Mouse (Mus musculus) heart, adult 11 months (tissue): ENCODE results near the gene Fgf22.

ENCODE experiments used
- DNase-seq: peaks from one replicate; pipeline ENCODE4 v3.0.0; 2022

Gene Fgf22

GRCm38 (mm10) chr10:79754856-79755516, at the start of gene Fgf22:
Fgf22 (plus strand) TSS chr10:79755076.
- DNase-seq = peak; percentile 96

DNA sequence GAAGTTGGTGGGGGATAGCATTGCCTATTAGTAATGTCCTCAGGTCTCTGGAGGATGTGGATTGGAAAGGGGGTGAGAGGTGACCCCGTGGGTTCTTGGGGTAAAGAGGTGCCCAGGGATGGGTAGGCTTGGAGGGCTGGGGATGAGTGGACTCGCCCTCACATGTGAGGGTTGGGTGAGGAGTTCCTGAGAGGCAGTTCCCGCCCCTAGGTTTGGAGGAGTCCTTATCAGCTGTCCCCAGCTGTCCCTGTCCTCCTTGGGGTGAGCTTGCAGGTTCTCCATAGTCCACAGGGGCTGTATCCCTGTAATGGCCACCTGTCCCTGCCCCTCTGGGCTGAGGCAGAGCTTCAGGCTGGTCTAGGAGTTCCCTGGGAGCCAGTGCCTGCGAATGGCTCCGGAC, 48.9 kb upstream of the Fgf22 start:
- DNase-seq = no peak

DNA sequence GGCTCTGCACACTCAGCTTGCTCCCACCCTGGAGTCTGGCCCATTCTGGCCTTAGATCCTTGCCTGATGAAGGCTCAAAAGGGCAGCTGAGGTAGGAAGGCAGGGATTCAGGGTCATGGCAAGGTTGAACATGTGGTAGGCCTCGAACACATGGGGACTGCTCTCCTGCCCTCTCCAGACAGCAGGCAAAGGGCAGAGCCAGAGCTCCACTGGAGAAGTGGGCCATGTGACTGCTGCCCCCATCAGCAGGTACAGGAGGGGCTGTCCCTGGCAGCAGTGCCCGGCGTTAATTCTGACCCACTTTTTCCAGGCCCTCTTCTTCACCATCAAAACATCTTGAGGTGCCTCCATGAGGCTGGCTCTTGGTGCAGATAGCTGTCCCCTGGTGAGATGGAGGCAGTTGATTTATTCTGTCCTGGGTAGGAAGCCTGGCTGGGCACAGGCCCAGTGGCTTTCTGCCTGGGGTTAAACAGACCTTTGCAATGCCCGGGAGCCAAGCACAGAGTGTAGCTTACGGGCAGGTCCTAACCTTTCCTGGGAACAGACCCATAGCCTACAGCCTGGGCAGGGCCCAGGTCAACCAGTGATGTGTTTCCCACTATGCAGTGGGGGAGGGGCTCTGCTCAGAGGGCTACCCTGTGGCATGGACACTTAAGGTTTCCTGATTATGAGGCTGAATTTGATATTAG, 48.3 kb upstream of the Fgf22 start:
- DNase-seq = no peak

DNA sequence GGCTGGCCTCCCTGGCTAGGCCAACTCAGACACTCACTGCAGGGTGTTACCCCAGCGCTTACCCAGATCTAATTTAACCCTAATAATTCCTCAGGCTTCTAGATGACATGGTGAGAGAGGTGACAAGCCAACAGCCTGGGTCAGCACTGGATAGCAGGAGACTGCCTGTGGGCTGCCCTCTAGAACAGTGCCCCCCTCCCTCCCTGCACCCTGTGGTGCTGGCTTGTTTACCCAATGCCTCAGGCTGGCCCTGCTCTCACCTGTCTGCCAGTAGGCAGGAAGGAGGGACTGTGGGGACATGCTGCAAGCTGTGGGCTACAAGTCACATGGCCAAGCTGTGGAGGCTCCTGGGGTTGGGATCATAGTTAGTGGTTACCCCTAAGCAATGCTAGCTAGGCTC, 47.7 kb upstream of the Fgf22 start:
- no peak for DNase-seq

DNA sequence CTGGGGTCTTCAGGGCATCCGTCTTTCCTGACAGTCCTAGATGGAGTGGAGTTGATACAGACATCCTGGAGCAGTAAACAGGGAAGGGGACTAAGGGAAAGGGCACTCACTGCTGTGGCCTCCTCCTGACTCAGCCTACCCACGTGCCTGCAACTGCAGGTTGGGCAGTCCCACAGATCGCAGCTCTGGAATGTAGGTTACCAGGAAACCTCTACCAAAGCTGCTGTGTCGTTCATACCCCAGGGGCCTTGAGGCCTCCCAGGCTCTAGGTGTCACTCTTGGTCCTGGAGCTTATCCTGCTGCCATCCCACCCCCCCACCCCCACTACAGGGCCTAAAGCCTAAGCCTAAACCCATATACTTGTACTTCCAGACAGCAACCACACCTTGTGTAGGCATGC, 47.1 kb upstream of the Fgf22 start:
- DNase-seq = no peak

GRCm38 (mm10) chr10:79708668-79709067, 46.2 kb upstream of the Fgf22 start:
- peak; percentile 94 for DNase-seq

GRCm38 (mm10) chr10:79709307-79709706, 45.6 kb upstream of the Fgf22 start:
- DNase-seq = peak; percentile 92

- DNase-seq = peak; percentile 91
Observed at GRCm38 (mm10) chr10:79712029-79712428, 42.8 kb upstream of the Fgf22 start.

DNA sequence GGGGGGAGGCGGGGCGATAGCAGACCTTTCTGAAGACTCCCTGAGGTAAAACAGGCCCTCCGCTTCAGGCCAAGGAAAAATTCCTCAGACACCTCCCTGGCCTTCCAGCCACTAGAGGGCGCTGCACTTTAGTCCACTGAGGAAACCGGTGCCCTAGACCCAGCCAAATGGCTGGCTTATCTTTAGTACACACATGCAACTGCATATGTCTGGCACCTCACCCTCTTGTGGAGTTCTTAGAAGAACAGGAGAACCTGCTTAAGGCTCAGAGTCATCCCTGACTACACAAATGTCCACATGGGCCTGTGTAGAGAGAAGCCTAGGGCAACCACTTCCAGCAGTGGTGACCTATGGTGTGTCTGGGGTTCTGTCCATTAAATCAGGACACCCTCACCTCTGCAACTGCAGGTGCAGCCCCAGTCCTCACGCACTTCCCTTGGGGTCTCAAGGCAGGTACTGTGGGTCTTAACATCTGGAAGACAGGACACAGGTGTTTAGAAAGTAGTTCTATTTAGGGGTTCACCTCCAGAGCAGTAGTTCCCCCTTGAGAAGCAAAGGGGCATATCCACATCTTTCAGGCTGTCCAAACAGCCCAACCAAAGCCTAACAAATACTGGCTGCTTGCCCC, 42.3 kb upstream of the Fgf22 start:
- DNase-seq = peak; percentile 96

DNA sequence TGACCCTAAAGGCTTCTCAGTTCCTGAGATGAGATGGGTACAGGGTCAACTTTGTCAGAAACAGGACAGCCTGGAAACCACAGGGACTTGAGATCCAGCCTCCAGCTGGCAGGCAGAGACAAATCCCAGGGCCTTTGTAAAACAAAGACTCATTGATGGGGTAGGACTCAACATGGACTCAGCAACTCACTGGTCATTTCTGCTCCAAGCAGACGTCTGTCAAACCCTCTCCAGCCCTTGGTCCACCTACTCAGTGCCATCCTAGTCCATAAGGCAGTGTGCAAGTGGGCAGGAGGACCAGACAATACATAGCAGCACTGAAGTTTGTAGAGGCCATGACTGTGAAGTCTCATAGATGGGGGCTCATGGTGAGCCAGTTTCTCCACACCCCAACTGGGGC, 41.7 kb upstream of the Fgf22 start:
- DNase-seq = no peak

DNA sequence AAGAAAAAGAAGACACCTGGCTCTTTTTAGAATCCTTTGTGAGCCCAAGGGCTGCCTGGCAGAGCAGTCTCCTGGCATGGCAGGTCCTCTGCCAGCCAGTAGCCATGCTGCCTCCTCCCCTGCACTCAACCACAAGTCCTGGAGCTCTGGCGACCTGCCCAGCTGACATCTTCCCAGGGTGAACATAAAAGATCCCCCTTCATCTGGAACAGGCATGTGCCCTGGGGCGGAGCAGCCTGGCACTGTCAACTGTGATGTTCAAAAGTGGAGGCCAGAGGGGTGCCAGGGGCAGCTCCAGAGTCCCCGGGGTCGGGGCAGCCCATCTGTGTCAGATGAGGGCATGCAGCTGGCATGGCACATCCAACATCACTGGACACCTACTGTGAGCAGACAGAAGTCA, 39.9 kb upstream of the Fgf22 start:
- no peak for DNase-seq

DNA sequence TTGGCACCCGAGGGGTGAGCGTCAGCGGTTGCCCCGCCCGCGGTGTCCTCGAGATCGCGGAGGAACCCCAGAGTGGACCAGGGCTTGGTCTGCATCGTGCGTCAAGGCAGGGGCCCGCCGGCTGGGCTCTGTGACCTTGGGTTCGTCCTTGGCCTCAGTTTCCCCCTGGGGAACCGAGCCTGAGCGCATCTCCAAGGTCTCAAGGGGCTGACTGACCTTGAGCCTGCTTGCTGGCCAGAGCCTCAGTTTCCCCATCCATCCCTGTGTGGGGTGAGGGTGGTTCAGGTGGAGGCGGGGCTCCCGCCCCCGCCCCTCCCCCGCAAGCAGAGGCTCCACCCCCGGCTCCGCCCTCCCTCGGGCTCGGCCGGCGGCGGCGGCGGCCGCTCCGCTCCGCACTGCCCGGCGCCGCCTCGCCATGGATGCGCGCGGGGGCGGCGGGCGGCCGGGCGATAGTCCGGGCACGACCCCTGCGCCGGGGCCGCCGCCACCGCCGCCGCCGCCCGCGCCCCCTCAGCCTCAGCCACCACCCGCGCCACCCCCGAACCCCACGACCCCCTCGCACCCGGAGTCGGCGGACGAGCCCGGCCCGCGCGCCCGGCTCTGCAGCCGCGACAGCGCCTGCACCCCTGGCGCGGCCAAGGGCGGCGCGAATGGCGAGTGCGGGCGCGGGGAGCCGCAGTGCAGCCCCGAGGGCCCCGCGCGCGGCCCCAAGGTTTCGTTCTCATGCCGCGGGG, 38.5 kb upstream of the Fgf22 start, which contains the start of gene Hcn2:
Gene Hcn2 (plus strand): TSS at position 381 of the 734 bp plus-strand sequence.
- DNase-seq = no peak

DNA sequence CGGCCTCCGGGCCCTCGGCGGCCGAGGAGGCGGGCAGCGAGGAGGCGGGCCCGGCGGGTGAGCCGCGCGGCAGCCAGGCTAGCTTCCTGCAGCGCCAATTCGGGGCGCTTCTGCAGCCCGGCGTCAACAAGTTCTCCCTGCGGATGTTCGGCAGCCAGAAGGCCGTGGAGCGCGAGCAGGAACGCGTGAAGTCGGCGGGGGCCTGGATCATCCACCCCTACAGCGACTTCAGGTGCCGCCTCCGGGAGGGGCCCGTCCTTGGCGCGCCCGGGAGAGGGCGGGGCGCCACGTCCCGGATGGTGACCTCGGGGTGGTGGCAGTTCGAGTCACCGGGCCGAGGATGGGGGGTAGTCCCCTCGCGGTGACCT, 37.9 kb upstream of the Fgf22 start:
- DNase-seq = no peak

DNA sequence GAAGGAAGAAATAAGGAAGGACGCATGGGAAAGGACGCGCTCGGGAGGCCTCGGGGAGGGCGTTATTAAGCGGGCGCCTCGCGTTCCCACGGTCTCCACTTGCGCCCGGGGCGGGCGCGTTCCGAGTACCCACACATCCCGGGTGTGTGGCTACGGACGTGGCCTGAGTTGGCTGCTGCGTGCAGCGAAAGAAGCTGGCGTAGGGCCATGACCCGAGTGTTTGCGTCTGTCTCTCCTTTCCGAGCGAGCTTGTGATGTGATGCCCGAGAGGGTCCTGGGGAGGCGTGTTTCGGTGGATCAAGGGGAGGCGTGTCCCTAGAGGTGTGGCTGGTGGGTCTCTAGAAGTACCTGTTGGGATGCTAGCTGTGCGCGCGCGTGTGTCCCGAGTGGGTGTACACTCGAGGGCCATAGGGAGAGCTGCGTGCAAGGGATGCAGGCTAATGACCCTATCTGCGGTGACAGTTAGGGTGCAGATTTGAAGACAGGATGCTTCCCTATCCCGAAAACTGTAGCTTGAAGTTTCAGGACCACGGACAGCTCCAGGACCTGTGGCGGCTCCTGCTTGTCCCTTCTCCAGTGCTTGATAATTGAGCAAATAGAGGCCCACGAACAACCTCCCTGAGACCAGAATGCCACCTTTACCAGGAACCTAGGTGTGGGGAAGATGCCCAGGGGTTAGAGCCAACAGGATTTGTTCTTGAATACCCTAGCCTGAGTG, 37.1 kb upstream of the Fgf22 start:
- DNase-seq = no peak

- DNase-seq = no peak
Observed at GRCm38 (mm10) chr10:79721089-79721488, 33.8 kb upstream of the Fgf22 start.

- no peak for DNase-seq
Observed at GRCm38 (mm10) chr10:79723047-79723446, 31.8 kb upstream of the Fgf22 start.

DNA sequence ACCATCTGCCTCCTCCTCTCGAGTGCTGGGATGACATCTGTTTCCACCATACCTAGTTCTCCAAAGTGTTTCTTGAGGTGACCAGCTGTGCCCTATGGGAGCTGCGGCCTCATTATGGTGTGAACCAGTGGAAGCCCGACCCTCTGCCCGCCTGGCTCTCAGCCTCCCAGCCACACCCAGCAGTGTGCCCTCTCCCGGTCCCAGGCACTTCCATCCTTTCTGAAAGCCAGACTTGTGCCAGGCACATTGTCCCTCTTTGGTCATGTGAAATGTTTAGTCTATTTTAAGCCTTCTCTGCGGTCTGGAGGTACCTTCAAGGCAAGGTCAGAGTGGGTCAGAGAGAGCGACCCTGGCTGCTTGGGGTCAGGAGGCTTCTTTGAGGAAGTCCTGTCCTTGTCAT, 31.2 kb upstream of the Fgf22 start:
- no peak for DNase-seq

- no peak for DNase-seq
Observed at GRCm38 (mm10) chr10:79726090-79726489, 28.8 kb upstream of the Fgf22 start.

DNA sequence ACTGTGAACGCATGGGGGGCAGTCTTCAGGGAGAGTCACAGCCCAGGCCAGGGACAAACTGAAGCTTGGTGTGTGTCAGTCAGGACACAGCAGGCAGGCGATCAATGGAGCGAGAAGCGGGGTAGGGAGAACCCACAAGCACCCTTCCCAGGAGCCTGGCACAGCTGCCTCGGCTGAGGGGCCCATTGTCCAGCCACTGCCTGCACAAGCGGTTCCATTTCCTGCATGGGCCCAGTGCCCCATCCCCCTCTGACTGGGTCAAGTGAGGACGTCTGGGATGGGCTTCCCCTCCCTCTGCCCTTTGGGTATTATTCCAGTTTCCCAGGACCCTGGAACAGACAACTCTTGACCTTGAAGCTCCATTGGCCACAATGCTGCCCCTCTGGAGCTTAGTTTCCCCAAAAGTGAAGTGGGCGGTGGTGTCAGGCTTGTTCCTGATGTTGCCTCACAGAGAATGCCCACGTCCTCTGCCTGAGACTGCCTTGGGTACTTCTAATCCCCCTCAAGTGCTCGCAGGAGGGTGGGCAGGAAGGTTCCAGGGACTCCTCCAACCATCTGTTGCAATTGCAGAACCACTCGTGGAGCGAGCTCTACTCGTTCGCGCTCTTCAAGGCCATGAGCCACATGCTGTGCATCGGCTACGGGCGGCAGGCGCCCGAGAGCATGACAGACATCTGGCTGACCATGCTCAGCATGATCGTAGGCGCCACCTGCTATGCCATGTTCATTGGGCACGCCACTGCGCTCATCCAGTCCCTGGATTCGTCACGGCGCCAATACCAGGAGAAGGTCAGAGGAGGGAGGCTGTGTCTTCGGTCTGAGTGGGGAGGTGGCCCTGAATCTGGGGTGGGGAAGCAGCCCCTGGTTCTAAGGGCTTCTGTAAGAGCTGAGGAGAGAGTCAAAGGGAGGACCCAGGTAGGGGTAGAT, 26.3 kb upstream of the Fgf22 start:
- DNase-seq = no peak

DNA sequence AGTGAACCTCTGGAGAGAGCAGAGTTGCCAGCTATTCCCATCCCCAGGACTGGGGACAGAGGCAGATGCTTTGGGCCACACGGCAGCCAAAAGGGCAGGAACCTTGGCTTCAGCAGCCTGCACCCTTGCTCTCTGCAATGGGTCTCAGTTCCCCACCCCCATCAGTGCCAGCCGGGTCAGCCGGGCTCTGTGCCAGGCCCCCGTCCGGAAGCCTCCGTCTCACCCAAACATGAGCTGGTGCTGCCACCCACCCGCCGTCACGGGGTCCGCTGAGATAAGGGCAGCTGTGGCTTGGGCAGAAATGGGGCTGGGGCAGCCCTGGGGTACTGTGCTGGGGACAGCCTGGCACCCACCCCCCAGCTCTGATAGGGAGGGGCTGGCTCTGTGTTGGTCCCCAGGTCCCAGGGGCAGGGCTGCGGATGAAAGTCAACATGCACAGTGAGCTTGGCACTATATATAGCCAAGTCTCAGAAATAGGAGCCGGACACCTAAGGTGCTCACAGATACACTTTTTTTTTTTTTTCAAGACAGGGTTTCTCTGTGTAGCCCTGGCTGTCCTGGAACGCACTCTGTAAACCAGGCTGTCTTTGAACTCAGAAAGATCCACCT, 25.4 kb upstream of the Fgf22 start:
- peak; percentile 97 for DNase-seq

DNA sequence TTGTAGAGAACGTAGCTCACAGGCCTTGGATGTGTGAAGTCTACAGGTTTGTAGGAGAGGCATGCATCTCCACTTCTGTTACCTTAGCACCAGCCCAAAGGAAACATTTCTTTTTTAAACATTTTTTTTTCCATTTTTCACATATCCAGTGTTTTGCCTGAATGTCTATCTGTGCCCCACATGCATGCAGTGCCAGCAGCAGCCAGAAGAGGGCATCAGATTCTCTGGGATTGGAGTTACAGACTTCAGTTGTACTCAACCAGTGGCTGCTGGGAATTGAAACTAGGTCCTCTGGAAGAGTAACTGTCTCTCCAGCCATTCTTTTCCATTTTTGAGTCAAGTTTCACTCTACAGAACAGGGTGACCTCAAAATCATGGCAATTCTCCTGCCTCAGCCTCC, 22.4 kb upstream of the Fgf22 start:
- DNase-seq = no peak
